Mouse (Mus musculus) MEL (cell line): ENCODE data around the gene Dennd4a.

Experiments
- CTCF ChIP-seq, 3 experiments: IDR thresholded peaks in 2 of 3; conservative IDR thresholded peaks in 1 of 3; 2 replicates each; pipeline ENCODE4 v1.5.1; 2011 to 2012; ENCODE audit warnings: low read length in 3 of 3, low read depth in 2 of 3, mild to moderate bottlenecking in 2 of 3, improper control_type of control experiment in 1 of 3, inconsistent platforms in 1 of 3, mixed read lengths in 1 of 3, moderate library complexity in 1 of 3; ENCODE audit not compliant: control insufficient read depth in 1 of 3, insufficient read depth in 1 of 3, poor library complexity in 1 of 3, severe bottlenecking in 1 of 3
- GATA1 ChIP-seq: IDR thresholded peaks from 2 replicates; pipeline ENCODE4 v1.6.1; 2011; ENCODE audit warnings: low read depth, low read length, improper control_type of control experiment
- HCFC1 ChIP-seq: IDR thresholded peaks from 2 replicates; pipeline ENCODE4 v1.6.1; 2012; ENCODE audit warnings: low read depth, mild to moderate bottlenecking, inconsistent platforms, low read length, improper control_type of control experiment, moderate library complexity
- NELFE ChIP-seq: IDR thresholded peaks from 2 replicates; pipeline ENCODE4 v1.6.1; 2011; ENCODE audit warnings: low read depth, low read length, improper control_type of control experiment
- NRF1 ChIP-seq: IDR thresholded peaks from 2 replicates; pipeline ENCODE4 v1.6.1; 2014; ENCODE audit warnings: low read depth, mild to moderate bottlenecking, inconsistent platforms, low read length, improper control_type of control experiment, moderate library complexity; ENCODE audit not compliant: poor library complexity, insufficient read depth, severe bottlenecking
- POLR2A ChIP-seq, 2 experiments: IDR thresholded peaks; 2 replicates each; pipeline ENCODE4 v1.6.1; 2011 to 2012; ENCODE audit warnings: low read length in 2 of 2, mild to moderate bottlenecking in 2 of 2, control low read depth in 1 of 2, improper control_type of control experiment in 1 of 2, low read depth in 1 of 2, moderate library complexity in 1 of 2; ENCODE audit not compliant: control insufficient read depth in 1 of 2, insufficient read depth in 1 of 2, poor library complexity in 1 of 2

DNA sequence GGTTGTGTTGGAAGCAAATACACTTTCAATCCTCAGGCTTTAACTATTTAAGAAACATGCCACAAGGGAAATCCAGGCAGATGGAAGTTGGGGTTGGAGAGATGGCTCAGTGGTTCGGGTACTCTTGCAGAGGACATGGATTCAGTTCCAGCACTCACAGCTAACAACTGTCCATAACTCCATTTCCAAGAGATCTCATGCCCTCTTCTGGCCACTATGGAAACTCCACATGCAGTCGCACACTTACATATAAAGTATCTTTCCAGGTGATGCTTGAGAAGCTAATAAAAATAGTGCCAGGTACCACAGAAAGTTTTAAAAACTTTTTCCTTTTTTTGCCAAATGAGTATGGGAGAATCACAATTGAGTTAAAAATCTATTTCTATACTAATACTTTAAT lies 51.5 kb downstream of the Dennd4a start:
- peak; percentile 39 to 79 (median 46) for TF ChIP-seq CTCF (IDR thresholded peaks at IDR 0.05 in 2 of 3, conservative IDR thresholded peaks at IDR 0.05 in 1 of 3; ENCODE audit: control insufficient read depth in 1 of 3, insufficient read depth in 1 of 3, low read depth in 2 of 3, low read length in 3 of 3, poor library complexity in 1 of 3, severe bottlenecking in 1 of 3)
- no peak for TF ChIP-seq NELFE
- TF ChIP-seq POLR2A (IDR thresholded peaks at IDR 0.05; ENCODE audit: control insufficient read depth in 1 of 2, insufficient read depth in 1 of 2, low read depth in 1 of 2, low read length in 2 of 2, poor library complexity in 1 of 2): no peak
- no peak for TF ChIP-seq HCFC1
- TF ChIP-seq NRF1: no peak
- TF ChIP-seq GATA1: no peak
